Mouse (Mus musculus): Measurements from ENCODE around the gene Npff. TPM values are rescaled to one million over a fixed set of nuclear protein-coding genes. Genes with fewer than 3 reads are reported as not detected.

The Npff gene
- total RNA-seq, 1 experiment from 2014 or later: 6.1 TPM

DNA sequence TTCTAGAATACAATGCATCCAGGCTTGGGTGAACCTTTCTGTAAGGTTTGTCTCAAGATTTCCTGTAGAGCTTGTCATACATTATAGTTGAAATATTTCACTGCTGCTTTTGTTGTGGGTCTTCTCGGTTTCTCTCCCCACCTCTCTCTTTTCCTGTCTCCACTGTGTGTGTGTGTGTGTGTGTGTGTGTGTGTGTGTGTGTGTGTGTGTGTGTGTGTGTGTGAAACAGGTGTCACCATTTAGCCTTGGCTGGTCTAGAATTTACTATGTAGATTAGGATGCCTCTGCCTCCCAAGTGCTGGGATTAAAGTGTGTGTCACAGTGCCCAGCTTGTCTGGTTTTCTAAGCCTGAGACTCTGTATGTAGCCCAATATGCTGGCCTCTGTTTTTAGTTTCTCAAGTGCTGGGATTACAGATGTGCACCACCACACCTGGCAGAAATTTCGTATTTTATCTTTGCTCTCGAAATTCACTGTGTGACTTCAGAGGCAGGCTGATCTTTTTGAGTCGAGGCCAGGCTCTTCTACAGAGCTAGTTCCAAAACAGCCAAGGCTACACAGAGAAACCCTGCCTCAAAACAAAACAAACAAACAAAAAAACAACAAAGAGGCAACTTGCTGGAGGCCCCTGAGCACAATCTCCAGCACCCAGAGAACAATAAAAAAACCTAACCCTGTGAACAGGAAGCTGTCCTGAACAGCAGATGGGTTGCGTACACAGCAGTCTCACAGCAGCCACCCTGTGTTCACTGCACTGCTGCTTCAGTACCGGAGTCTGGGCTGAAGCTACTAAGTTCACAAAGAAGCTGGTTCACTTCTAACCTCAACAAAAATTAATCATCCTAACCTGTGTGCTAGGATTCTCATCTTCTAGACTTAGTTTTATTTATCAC lies 1.6 kb upstream of the Npff start:
- ATAC-seq (ENCODE audit: extremely low read depth, insufficient number of reproducible peaks, low FRiP score, poor library complexity, severe bottlenecking): no peak

DNA sequence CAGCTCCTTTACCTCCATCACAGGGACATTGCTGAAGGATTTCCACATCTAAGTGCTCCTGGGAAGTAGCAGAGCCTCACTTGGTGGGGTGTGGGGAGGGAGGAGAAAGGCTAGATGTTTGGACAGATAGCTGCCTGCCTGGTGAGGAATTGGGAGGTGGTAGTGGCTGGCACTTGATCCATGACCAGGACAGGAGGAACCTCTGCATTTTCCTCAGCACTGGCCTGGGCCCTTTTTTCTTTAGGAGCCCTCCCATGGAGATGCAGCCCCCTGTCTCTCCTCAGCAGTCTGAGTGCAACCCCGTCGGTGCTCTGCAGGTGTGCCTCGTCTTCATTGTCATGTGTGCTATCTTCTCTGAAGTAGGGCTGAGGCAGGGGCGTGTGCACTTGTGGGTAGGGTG lies 3.3 kb downstream of the Npff start:
- ATAC-seq (ENCODE audit: extremely low read depth, insufficient number of reproducible peaks, low FRiP score, poor library complexity, severe bottlenecking): no peak

DNA sequence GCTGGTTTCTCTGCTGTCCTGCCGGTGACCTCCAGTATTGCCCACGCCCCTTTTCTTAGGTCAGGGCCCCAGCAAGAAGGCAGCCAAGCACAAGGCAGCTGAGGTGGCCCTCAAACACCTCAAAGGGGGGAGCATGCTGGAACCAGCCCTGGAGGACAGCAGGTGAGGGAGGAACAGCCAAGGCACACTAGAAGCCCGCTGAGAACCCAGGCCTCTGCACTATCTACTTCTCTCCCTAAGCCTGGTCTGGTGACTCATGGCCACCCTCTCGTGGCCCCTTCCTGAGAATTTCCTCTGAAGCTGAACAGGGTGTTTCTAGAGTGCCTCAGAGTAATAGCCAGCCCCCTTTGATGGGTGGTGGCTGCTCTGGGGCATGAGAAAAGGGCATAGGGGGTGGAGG lies 4.3 kb downstream of the Npff start:
- no peak for ATAC-seq (ENCODE audit: extremely low read depth, insufficient number of reproducible peaks, low FRiP score, poor library complexity, severe bottlenecking)

DNA sequence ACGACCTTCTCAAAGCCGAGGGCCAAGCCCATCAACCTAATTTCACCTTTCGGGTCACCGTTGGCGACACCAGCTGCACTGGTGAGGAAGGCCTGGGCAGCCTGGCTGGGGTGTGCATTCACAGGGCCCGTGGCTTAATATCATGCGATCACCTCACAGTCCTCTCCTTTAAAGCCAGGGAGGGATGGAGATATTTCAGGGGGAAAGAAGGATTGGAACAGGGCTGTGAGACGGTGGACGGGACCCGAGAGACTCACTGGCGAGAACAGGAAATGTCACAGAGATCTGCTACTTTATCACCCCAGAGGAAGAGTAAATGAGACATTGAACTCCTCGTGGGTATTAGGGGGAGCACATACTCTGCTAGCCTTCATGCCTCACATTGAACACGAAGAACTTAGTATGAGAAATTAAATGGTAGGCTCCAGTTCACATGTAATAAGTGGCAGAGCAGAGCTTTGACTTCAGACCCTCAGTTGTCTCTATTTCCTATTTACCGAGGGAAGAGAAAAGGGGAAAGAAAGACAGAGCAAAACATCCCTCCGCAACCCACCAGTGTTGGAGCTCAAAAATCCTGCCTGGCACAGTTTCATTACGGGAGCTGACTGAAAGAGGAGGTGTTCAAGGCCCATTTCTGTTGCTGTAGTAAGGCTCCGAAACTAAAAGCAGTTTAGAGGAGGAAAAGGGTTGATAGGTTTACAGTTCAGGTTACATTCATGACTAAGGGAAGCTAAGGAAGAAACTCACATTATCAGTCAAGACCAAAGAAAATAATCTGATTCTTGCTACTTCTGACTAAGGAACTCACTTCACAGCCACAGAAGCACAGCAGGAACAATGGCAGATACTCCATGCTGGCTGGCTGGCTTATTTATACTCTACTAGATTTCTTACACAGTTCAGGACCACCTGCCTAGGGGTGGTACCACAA lies 5.3 kb downstream of the Npff start:
- no peak for ATAC-seq (ENCODE audit: extremely low read depth, insufficient number of reproducible peaks, low FRiP score, poor library complexity, severe bottlenecking)

DNA sequence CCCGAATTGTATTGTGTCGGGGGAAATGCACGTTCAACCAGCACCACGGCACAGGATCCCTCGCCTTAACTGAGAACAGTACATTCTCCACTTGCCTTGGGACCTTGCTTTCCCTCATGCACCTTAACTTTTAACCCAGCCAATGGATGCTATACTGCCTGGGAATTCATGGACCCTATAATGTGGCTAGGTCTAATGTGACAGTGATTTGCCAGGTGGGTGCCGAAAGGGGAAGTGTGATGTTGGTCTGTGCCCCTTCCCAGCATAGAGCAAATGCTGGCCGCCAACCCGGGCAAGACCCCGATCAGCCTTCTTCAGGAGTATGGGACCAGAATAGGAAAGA lies 5.9 kb downstream of the Npff start:
- ATAC-seq (ENCODE audit: extremely low read depth, insufficient number of reproducible peaks, low FRiP score, poor library complexity, severe bottlenecking): no peak

DNA sequence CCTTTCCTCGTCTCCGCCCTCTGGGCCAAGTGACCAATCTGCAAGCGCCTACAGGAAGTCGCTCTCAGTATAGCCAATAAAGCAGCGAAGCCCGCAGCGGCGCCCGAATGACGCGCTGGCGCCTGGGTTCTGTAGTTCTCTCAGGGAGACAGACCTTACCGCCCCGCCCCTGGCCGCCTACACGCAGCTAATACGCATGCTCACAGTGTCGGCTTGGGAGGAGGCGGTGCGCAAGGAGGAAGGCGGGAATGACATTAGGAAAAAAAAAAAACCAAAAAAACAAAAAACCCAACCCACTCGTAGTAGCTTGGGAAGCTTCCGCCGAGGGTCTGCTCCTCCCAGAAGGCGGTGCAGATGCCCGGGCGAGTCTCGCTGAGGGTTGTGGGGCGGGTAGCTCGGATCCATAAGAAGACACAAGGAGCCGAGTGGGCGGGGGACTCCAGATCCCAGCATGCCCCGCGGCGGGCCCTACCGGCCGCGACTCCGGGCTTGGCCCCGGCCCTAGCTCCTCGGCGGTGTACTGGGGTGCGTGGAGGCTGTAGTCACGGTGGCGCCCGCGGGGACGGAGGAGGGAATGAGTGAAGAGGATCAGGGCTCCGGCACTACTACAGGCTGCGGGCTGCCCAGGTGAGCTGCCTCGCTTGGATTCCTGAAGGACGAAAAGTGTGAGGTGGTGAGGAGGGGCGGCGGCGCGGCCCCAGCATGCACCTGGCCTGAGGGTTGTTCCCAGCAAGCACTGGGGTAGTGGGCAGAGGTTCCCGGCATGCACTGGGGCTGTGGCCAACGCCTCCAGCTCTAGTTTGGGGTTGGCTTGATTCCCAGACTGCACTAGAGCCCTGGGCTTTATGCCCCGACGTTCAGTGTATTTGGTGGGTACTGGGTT lies 6.5 kb downstream of the Npff start, which contains the start of gene Tarbp2:
Gene Tarbp2, plus strand, starts transcription at position 217 of the 883 bp plus-strand sequence.
- peak; percentile 85 for ATAC-seq (ENCODE audit: extremely low read depth, insufficient number of reproducible peaks, low FRiP score, poor library complexity, severe bottlenecking)

DNA sequence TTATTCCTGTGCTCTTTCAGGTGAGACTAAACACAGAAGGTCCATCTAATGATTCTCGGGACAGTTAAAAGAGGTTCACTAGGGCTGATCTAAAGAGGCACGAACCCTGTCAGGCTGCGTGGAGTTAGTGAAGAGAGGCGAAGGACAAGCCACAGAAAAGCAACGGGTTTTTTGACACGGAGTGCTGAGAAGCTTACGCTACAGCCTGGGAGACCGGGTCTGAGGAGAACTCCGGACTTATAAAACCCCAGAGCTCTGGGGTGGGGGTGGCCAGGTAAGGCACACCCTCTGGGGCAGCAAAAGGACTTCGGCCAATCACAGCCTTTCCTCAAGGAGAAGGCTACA lies 7.1 kb downstream of the Npff start:
- no peak for ATAC-seq (ENCODE audit: extremely low read depth, insufficient number of reproducible peaks, low FRiP score, poor library complexity, severe bottlenecking)

DNA sequence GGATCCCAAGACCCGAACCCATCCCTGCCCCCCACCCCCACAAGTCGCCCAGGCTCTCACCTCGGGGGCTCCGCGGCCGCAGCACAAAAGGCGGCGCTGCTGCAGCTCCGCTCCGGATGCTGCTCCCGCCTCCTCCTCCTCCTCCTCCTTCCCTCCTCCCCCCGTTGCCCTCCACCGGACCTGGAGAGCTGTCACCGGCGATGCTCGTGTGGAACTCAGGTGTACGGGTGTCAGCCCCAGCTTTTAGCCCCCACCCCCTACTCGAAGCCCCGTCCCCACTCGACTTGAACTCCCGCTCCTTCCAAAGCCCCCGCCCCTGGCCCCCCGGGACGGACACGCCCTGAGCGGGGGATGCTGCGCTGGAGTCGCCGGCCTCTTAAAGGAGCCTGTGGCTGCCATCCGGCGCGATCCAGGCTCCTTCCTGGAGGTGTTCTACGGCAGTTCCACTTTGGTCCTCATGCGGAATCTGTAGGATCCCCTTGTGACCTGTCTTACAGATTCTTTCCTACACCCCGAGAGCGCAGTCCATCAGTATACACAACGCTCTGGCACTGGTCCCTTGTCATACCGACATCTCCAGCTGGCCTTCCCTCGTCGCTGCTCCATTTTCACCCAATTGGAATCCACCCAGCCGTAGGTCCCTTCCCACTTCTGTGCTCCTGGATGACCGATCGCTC lies 7.9 kb downstream of the Npff start, which contains the start of gene Map3k12:
Gene Map3k12, minus strand, starts transcription at position 337 of the 677 bp plus-strand sequence.
- ATAC-seq (ENCODE audit: extremely low read depth, insufficient number of reproducible peaks, low FRiP score, poor library complexity, severe bottlenecking): no peak

DNA sequence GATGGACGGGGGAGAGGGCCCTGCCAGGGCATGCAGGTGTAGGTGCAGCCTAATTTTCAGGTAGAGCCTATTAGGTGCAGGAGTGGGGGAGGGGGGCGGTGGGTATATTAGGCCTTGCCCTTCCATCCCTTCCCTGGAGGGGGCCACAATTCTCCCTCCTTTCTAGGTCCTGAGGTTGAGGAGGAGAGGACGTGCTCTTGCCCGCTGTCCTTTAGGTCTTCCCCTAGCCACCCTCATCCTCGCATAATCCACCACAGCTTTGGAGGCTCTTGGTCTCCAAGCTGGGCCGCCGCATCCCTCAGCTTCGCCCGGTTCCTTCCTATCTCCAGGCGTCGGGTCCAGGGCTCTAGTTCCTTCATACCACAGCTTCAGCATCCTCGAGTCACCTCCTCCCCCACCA lies 8.4 kb downstream of the Npff start:
- no peak for ATAC-seq (ENCODE audit: extremely low read depth, insufficient number of reproducible peaks, low FRiP score, poor library complexity, severe bottlenecking)

DNA sequence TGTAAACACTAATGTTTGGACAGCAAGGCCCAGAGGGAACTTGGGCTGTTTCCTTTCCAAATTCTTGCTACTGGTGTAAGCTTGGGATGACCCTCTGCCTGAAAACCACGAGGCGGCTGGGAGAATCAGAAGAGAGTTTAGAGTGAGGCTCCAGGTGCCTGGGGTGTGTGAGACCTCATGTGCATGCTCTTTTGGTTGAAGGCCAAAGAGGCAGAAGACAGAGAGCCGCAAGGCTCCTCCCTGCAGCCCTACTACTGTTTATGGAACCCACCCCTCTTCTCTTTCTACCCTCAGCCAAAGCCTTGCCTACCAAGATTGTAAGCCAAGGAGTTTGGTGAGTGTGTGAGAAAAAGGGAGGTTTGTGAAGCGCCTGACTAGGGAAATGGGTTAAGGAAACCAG lies 9.0 kb downstream of the Npff start:
- ATAC-seq (ENCODE audit: extremely low read depth, insufficient number of reproducible peaks, low FRiP score, poor library complexity, severe bottlenecking): no peak

DNA sequence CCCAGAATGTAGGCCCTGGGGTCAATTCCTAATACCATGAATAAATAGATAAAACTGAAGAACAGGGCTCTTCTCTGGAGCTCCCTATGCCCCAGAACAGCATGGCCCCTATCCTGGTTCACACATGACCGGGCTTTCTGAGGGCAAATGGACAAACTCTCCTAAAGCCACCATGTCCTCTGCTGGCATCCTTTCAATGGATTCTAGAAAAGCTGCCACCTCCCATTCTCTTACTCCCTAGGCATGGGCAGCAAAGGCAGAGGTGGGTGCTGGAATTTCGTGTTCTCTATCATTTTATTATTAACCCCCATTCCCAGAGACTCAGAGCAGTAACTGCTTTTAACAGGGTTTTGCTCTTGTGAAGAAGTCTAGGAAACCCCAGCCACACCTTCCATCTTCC lies 9.5 kb downstream of the Npff start:
- ATAC-seq (ENCODE audit: extremely low read depth, insufficient number of reproducible peaks, low FRiP score, poor library complexity, severe bottlenecking): no peak

DNA sequence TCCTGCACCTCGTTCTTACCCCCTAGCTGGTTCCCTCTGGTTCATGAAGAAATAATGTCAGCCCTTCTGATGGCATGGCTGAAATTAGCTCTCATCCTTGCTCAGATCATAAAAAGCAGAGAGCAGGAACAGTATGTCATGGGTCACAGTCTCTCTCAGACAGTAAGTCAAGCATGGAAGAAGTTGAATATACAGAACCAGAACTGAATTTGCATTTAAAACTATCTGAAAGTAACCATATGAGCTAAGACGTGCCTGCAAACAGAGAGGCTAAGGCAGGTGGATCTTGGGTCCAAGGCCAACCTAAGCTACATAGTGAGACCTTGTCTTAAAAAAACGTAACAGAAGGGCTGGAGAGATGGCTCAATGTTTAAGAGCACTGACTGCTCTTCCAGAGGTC lies 11.7 kb downstream of the Npff start:
- ATAC-seq (ENCODE audit: extremely low read depth, insufficient number of reproducible peaks, low FRiP score, poor library complexity, severe bottlenecking): no peak

DNA sequence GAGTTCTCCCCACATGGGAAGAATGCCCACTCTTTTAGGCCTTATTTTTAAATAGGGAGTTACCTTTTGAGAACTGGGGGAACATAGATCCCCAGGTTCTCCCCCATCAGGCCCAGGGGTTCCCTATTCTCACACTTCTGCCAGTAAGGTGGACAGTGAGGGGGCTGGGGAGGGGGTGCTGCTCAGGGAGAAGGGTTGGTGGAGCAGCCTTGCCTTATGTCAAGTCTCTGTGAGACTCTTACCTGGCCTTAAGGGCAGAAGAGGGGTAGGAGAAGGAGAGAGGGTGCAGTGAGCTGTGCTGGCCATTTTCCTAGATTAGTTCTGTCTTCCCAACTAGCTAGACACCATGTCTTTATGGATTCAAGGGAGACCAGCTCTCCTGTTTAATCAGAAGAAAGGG lies 12.3 kb downstream of the Npff start:
- ATAC-seq (ENCODE audit: extremely low read depth, insufficient number of reproducible peaks, low FRiP score, poor library complexity, severe bottlenecking): no peak

DNA sequence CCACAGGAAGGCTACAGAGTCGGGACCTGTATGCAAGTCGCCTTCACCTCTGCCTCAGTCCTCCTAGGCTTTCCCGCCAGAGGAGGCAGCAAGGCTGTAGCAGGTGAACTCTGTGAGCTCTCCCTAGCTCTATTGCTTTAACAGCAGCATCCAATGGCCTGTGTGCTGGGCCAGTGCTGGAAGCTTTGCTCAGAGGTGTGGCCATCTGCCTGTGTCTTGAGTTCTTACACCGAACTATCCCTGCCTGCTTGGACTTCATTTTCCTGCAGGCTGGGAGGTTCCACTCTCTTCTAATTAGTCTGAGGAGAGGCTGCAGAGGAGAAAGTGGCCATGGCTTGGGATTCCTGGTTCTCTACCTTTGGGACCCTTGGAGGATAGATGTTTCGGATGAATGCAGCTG lies 12.7 kb downstream of the Npff start:
- no peak for ATAC-seq (ENCODE audit: extremely low read depth, insufficient number of reproducible peaks, low FRiP score, poor library complexity, severe bottlenecking)

DNA sequence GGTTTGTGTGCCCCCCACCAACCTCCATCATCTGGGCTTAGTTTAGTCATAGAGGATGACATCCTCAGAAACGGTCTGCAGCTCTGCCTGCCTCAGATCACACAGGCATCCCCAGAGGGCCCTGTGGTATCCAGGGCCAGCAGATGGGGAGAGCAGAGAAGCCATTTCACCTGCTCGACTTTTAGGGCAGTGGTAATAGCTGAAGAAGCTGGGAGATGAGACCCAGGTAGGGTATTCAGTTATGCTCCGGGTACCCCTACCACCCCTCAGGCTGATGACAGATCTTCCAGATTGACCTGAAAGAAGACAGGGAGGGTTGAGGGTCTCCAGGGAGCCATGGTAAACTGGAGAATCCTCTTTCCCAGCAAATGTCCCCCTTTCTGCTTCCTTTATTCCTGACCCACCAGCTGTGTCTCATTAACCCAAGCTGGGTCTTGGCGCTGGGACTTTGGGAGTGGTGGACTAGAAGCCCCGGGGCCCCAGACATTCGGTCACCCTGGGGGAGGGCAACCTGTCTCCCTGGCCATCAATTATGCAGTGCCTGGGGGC lies 13.4 kb downstream of the Npff start:
- no peak for ATAC-seq (ENCODE audit: extremely low read depth, insufficient number of reproducible peaks, low FRiP score, poor library complexity, severe bottlenecking)

DNA sequence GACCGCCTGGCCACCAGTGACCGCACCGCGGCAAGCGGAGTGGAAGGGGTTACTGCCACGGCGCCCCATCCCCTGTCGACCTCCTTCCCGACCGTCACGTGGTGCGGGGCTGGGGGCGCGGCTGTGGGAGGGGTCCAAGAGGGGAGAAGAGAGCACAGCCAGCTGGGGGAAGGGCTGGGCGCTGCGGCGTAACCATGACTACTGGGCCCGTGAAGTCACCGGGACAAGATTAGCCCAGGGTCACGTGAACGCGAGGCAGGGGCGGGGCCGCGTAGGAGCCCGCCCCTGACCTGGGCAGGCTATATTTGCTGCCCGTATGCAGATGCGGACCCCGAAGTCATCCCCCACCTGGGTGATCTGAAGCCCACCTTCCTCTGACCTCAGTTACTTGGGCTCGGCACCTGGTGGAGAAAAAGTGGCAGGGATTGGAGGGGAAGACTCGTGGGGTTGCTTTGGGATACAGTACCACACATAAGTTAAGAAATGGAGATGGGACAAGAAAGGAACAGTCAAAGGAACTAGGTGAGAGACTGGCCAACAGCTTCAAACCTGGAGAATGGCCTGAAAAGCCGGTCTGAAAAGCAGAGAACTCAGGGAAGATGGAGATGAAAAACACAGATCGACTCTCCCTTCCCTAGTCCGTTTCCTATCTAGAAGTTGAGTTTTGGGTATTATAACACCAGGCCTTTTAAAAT lies 14.0 kb downstream of the Npff start:
- ATAC-seq (ENCODE audit: extremely low read depth, insufficient number of reproducible peaks, low FRiP score, poor library complexity, severe bottlenecking): peak; percentile 75

DNA sequence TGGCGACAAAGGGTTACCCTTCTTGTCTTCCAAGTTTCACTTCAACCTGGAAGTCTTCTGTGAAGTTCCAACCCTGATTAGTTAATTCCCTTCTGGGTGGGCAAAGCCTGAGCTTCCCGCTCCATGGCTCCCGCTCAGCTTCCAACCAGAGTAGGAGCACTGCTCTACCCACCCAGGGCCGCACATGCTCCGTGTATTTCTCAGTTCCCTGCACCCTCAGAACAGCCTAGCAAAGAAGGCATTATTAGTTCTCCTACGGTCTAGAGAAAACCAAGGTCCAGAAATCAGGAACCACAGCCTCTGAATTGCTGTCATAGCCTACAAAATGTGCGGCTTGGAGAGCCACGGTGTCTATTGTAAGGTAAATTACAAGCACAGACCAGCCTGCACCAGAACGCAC lies 14.6 kb downstream of the Npff start:
- ATAC-seq (ENCODE audit: extremely low read depth, insufficient number of reproducible peaks, low FRiP score, poor library complexity, severe bottlenecking): no peak

DNA sequence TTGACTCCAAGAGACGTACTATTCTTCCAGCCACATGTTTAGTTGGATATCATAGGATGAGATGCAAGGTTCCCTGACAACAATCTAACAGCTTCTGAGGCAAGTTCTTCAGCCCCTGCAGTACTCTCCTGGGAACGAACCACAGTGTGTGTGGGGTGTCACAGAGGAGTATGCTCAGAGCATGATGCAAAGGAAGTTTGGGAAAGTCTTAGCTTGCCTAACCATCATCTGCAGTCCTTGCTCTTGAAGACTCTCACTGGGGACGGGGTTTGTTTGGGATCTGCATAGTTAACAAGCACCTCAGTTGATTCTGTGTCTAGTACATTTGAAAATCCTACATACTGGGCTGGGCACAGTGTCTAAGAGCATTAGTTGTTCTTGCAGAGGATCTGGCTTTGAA lies 16.4 kb downstream of the Npff start:
- ATAC-seq (ENCODE audit: extremely low read depth, insufficient number of reproducible peaks, low FRiP score, poor library complexity, severe bottlenecking): no peak

Data from neutrophil, adult 5-6 weeks (primary cell).